Mouse (Mus musculus) G1E (cell line): ENCODE results near the gene Kcnk5.

ENCODE experiments used
- CTCF ChIP-seq: IDR thresholded peaks from 2 replicates; pipeline ENCODE4 v1.5.1; 2012; ENCODE audit warnings: low read depth, low read length, inconsistent platforms, mixed read lengths
- GATA1 ChIP-seq: IDR thresholded peaks from 2 replicates; pipeline ENCODE4 v1.6.1; 2012; ENCODE audit warnings: borderline replicate concordance, low read length, inconsistent platforms, mixed read lengths
- POLR2AphosphoS5 ChIP-seq: IDR thresholded peaks from 2 replicates; pipeline ENCODE4 v1.6.1; 2012; ENCODE audit warnings: low read depth, low read length, inconsistent platforms; ENCODE audit not compliant: insufficient replicate concordance

DNA sequence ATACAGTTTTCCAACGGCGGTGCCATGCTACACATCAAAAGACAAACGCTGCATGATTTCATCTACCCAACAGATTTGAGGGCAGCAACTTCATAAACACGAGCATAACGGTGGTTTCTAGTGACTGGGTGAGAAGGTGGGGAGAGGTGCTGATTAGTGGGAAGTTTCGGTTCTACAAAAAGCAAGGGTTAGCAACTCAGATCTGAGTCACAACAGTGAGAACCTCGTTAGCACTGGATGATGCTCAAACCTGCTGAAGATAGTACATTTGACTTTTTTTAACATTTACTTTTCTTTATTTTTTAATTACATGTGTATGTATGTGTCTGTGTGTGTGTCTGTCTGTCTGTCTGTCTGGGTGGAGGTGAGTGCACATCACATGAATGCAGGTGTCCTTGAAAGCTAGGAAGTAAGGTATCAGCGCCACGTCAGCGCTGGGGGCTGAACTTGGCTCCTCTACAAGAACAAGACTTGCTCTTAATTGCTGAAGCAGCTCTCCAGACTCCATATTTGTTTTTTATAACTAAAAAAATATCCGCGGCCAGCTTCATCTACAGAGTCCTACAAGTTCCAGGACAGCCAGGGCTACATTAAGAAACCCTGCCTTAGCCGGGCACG, 7.6 kb downstream of the Kcnk5 start:
- TF ChIP-seq CTCF (no peak), POLR2AphosphoS5 (no peak), GATA1 (no peak)
